Mouse (Mus musculus) kidney, postnatal 10 days (tissue): Measurements from ENCODE around the gene P2rx2.

ENCODE experiments used
- DNase-seq: peaks from one replicate; pipeline ENCODE4 v3.0.0; 2021; ENCODE audit warnings: mixed read lengths

P2rx2 gene

GRCm38 (mm10) chr5:110313127-110313526 lies 29.9 kb downstream of the P2rx2 start:
- DNase-seq, result no peak

GRCm38 (mm10) chr5:110308861-110309260 lies 34.2 kb downstream of the P2rx2 start:
- no peak for DNase-seq

GRCm38 (mm10) chr5:110300591-110300990 lies 42.4 kb downstream of the P2rx2 start:
- no peak for DNase-seq

- no peak for DNase-seq
These were observed 46.4 kb downstream of the P2rx2 start for GRCm38 (mm10) chr5:110296637-110297036.

GRCm38 (mm10) chr5:110291649-110292048 lies 51.4 kb downstream of the P2rx2 start:
- no peak for DNase-seq
